Mouse (Mus musculus) embryonic facial prominence, embryonic 11.5 days (tissue): Measurements from ENCODE around the gene Jpt2. TPM values are rescaled to one million over a fixed set of nuclear protein-coding genes. Genes with fewer than 3 reads are reported as not detected.

ENCODE experiments used
- ATAC-seq: fragments of 200-750 bp; cut with Nextera tagmentation; replicated peaks from 2 replicates; pipeline ENCODE4 v1.8.0; 2017; ENCODE audit warnings: low read depth; ENCODE audit not compliant: insufficient number of reproducible peaks, low FRiP score, low TSS enrichment
- DNase-seq: peaks from one replicate; pipeline ENCODE4 v3.0.0-alpha.2; 2015; ENCODE audit warnings: low spot score
- H3K27ac ChIP-seq: fragments of 300-500 bp; sonication (generic); replicated peaks from 2 replicates; pipeline ENCODE4 v1.5.1; 2014; ENCODE audit warnings: mild to moderate bottlenecking, low read depth, low read length, control low read depth
- H3K27me3 ChIP-seq: fragments of 300-500 bp; sonication (generic); 2 replicates; pipeline ENCODE4 v1.6.1; 2014; ENCODE audit warnings: mild to moderate bottlenecking, low read length, moderate library complexity, mixed read lengths; ENCODE audit not compliant: control insufficient read depth, insufficient read depth
- H3K36me3 ChIP-seq: fragments of 300-500 bp; sonication (generic); replicated peaks from 2 replicates; pipeline ENCODE4 v1.6.1; 2014; ENCODE audit warnings: low read depth, mild to moderate bottlenecking, low read length, moderate library complexity, mixed read lengths; ENCODE audit not compliant: control insufficient read depth, insufficient read depth
- H3K4me1 ChIP-seq: fragments of 300-500 bp; sonication (generic); 2 replicates; pipeline ENCODE4 v1.6.1; 2014; ENCODE audit warnings: low read length, mixed read lengths; ENCODE audit not compliant: control insufficient read depth, insufficient read depth
- H3K4me2 ChIP-seq: fragments of 300-500 bp; sonication (generic); 2 replicates; pipeline ENCODE4 v1.6.1; 2014; ENCODE audit warnings: low read depth, mild to moderate bottlenecking, control low read depth, low read length, moderate library complexity
- H3K4me3 ChIP-seq: fragments of 300-500 bp; sonication (generic); 2 replicates; pipeline ENCODE4 v1.5.1; 2014; ENCODE audit warnings: low read depth, low read length, control low read depth
- H3K9ac ChIP-seq: fragments of 300-500 bp; sonication (generic); replicated peaks from 2 replicates; pipeline ENCODE4 v1.6.1; 2014; ENCODE audit warnings: mild to moderate bottlenecking, control low read depth, low read length
- H3K9me3 ChIP-seq: fragments of 300-500 bp; sonication (generic); replicated peaks from 2 replicates; pipeline ENCODE4 v1.6.1; 2016; ENCODE audit warnings: mild to moderate bottlenecking, low read length, inconsistent platforms, mixed read lengths; ENCODE audit not compliant: control insufficient read depth
- whole genome bisulfite sequencing: fragments of 180-500 bp; shearing (Covaris S2); extraction: QIAGEN DNeasy Blood & Tissue Kit; methylation state at CpG from one replicate; pipeline ENCODE4 v1.1.7; 2014; 5-methylcytosine and 5-hydroxymethylcytosine counted together
- polyA plus RNA-seq: library from polyadenylated mRNA; unstranded; fragments of >200 nt; fragmentation: Nextera tagmentation; extraction: Ambion mirVana; gene quantifications from 2 replicates; pipeline ENCODE4 v1.2.1, GENCODE M21; 2014

Gene Jpt2
- polyA plus RNA-seq, 1 experiment from 2014 or later, result 245 TPM

- 2% methylated on average over 50 of the region's 50 CpGs for WGBS
- no peaks in the 10 kb centered on the region for H3K9me3 ChIP-seq
- DNase-seq, result peak; percentile 77
- peak within 1 kb of the TSS; percentile 89 for H3K4me3 ChIP-seq
- peak; percentile 58 for ATAC-seq
- H3K4me2 ChIP-seq, result peak within 1 kb of the TSS; percentile 95
- H3K27ac ChIP-seq, result peak within 1 kb of the TSS; percentile 62; the same call in 1 of the 2 replicates
- peak within 1 kb of the TSS; percentile 84 for H3K9ac ChIP-seq
- no peaks in the 10 kb centered on the region for H3K27me3 ChIP-seq
- H3K4me1 ChIP-seq, result peaks cover 9% of the 10 kb centered on the region
- H3K36me3 ChIP-seq, result peaks cover 26% of the 10 kb centered on the region
Measured at GRCm38 (mm10) chr17:24896241-24896992, 64.1 kb downstream of the Jpt2 start, which contains the start of gene Nme3. TSS of gene Nme3 (plus strand) at chr17:24896500.

- Histone ChIP-seq H3K27ac (peak overlapping the region; percentile 62; the same call in 1 of the 2 replicates), H3K4me2 (peak overlapping the region; percentile 95), H3K36me3 (peaks cover 20% of the 10 kb centered on the region), H3K4me1 (peaks cover 9% of the 10 kb centered on the region), H3K9me3 (no peaks in the 10 kb centered on the region), H3K9ac (peak overlapping the region; percentile 84), H3K27me3 (no peaks in the 10 kb centered on the region), H3K4me3 (peak overlapping the region; percentile 89)
- DNase-seq (no peak), ATAC-seq (no peak)
- 13% methylated on average over 23 of the region's 23 CpGs for WGBS
Measured at GRCm38 (mm10) chr17:24895571-24896240, 64.8 kb downstream of the Jpt2 start.

GRCm38 (mm10) chr17:24894995-24895547, 65.4 kb downstream of the Jpt2 start, which contains the start of the genes Eme2 and Mrps34:
TSS of gene Eme2 (minus strand) at chr17:24895087.
TSS of gene Mrps34 (plus strand) at chr17:24895116.
- Histone ChIP-seq H3K9me3 (no peaks in the 10 kb centered on the region), H3K4me1 (peaks cover 9% of the 10 kb centered on the region), H3K9ac (peak within 1 kb of the TSS; percentile 84), H3K4me3 (peak within 1 kb of the TSS; percentile 89), H3K4me2 (peak within 1 kb of the TSS; percentile 95), H3K27ac (peak within 1 kb of the TSS; percentile 62), H3K36me3 (peaks cover 16% of the 10 kb centered on the region), H3K27me3 (no peaks in the 10 kb centered on the region)
- under 1% methylated on average over 61 of the region's 62 CpGs for WGBS
- DNase-seq (peak; percentile 92), ATAC-seq (0 out of 2 replicates have a peak, but pooled peaks have one; percentile 20)

GRCm38 (mm10) chr17:24894061-24894994, 66.2 kb downstream of the Jpt2 start:
- no peaks in the 10 kb centered on the region for H3K9me3 ChIP-seq
- ATAC-seq (no peak), DNase-seq (no peak)
- peak overlapping the region; percentile 62 for H3K27ac ChIP-seq
- 10% methylated on average over 31 of the region's 31 CpGs for WGBS
- H3K36me3 ChIP-seq, result peaks cover 12% of the 10 kb centered on the region
- peak overlapping the region; percentile 89 for H3K4me3 ChIP-seq
- peak overlapping the region; percentile 84 for H3K9ac ChIP-seq
- H3K4me2 ChIP-seq, result peak overlapping the region; percentile 95
- H3K27me3 ChIP-seq, result no peaks in the 10 kb centered on the region
- peaks cover 9% of the 10 kb centered on the region for H3K4me1 ChIP-seq

GRCm38 (mm10) chr17:24893276-24893675, 67.2 kb downstream of the Jpt2 start:
- H3K36me3 ChIP-seq, result peaks cover 3% of the 10 kb centered on the region
- H3K4me3 ChIP-seq, result no peak overlapping the region; the same call in none of the 2 replicates
- 90% methylated on average over 2 of the region's 2 CpGs for WGBS
- no peak overlapping the region for H3K9ac ChIP-seq
- H3K4me1 ChIP-seq, result peaks cover 9% of the 10 kb centered on the region
- no peaks in the 10 kb centered on the region for H3K27me3 ChIP-seq
- no peak overlapping the region for H3K27ac ChIP-seq
- no peak for ATAC-seq
- H3K4me2 ChIP-seq, result no peak overlapping the region
- no peaks in the 10 kb centered on the region for H3K9me3 ChIP-seq
- no peak for DNase-seq

- peaks cover 9% of the 10 kb centered on the region for H3K4me1 ChIP-seq
- WGBS, result 84% methylated on average over 12 of the region's 12 CpGs
- no peak overlapping the region for H3K4me2 ChIP-seq
- no peak overlapping the region for H3K27ac ChIP-seq
- peaks cover 3% of the 10 kb centered on the region for H3K36me3 ChIP-seq
- H3K4me3 ChIP-seq, result no peak overlapping the region; the same call in 1 of the 2 replicates
- no peak for ATAC-seq
- no peaks in the 10 kb centered on the region for H3K9me3 ChIP-seq
- H3K9ac ChIP-seq, result no peak overlapping the region
- DNase-seq, result no peak
- H3K27me3 ChIP-seq, result no peaks in the 10 kb centered on the region
Measured at GRCm38 (mm10) chr17:24892785-24893184, 67.7 kb downstream of the Jpt2 start.

GRCm38 (mm10) chr17:24891321-24891720, 69.2 kb downstream of the Jpt2 start:
- no peaks in the 10 kb centered on the region for H3K27me3 ChIP-seq
- no peak overlapping the region for H3K4me2 ChIP-seq
- H3K9me3 ChIP-seq, result no peaks in the 10 kb centered on the region
- DNase-seq (no peak), ATAC-seq (no peak)
- no peak overlapping the region for H3K4me3 ChIP-seq
- no peak overlapping the region for H3K9ac ChIP-seq
- no peaks in the 10 kb centered on the region; the same call in 1 of the 2 replicates for H3K36me3 ChIP-seq
- H3K4me1 ChIP-seq, result peaks cover 7% of the 10 kb centered on the region
- 86% methylated on average over 13 of the region's 13 CpGs for WGBS
- H3K27ac ChIP-seq, result no peak overlapping the region
